Mouse (Mus musculus): Measurements from ENCODE around the gene Olfr625-ps1.
"Not testable (repeated sequence)": the region's sequence is repeated elsewhere in the genome, so short reads cannot be mapped to it uniquely, and the experiment has no call there.

Olfr625-ps1 gene

DNA sequence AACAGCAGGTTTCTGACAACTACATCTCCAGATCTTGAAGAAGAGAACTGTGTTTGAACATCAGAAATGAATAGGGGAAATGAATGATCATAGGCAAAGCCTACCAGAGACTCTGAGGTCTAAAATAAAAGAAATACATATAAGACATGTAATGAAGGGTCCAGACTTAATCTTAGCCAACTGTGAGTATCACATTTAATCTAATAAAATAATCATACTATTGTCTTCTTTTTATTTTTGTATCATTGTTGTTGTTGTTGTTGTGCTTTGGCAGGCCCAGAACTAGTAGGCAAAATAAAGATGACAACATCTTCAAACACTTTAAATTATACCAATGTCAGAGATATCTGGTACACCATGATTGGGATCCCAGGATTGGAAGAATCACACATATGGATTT is at the start of gene Olfr625-ps1:
TSS of gene Olfr625-ps1 (plus strand) at position 301 of the 400 bp plus-strand sequence.
- no peak for DNase-seq (ENCODE audit: low spot score in 2 of 2)

DNA sequence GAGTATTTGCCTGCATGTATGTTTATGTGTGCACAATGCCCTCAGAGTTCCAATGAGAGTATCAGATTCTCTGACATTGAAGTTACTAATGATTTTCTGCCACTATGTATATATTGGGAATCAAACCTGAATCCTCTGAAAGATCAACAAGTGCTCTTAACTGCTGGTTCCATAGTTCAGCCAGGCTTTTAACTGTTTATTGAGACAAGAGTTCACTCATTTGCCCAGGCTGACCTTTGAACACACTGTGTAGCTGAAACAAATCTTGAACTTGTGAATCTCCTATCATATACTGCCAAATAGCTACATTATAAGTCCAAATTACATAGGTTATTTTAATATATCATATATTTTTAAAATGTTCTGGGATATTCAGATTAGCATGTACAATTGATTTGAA is 45.7 kb upstream of the Olfr625-ps1 start:
- DNase-seq (ENCODE audit: low spot score in 2 of 2), result no peak

DNA sequence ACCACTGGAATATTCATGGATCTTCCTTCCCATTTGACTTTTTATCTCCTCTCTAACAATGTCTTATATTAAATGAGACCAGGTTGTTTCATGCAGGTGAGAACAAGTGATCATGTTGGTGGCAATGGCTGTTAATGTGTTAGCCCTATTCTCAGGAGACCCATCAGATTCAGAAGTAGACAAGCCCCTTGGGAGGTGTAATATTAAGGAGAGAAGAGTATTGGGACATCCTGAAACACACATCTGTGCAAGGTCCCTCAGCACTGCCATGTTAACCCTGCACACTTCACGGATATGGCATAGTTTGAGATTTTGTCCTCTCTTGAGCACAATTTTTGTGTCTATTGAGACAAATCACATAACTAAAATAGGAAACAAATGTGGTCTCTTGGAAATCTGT is 39.9 kb upstream of the Olfr625-ps1 start, which contains the start of gene Olfr622:
TSS of gene Olfr622 (minus strand) at position 101 of the 400 bp plus-strand sequence.
- no peak for DNase-seq (ENCODE audit: low spot score in 2 of 2)

DNA sequence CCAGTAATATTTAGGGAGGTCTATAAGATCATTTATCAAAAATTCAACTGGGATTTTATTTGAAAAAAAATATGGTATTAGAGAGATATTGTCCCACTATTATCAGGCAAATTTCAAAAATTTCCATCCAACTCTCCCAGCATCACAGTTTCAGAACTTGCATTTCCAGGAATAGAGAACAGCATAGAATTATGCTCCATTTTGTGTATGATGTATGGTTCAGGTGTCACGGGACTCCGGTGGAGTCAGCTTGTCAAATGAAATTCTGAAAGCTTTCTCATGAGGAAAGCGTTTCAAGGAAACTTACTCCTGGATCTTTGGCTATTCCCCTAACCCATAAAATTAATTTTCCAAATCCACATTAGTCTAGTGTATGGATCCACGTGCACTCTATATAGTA is 38.5 kb upstream of the Olfr625-ps1 start:
- no peak for DNase-seq (ENCODE audit: low spot score in 2 of 2)

DNA sequence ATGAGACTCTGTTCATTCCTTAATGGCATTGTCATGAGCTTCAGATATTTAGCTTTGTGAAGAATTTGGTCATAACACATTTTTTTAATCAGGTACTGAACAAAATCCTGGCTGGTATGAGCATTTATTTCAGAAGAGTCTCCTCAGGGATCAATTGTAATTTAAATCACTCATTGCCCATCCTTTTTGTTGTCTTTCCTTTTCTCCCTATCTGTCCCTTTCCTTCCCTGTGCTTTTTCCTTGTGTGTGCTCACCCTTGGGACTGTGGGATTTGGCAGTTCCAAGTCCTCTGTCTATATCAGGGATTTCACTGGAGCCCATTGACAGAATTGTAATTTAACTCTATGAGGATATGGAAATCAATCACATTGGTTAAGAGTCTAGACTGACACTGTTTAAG is 18.9 kb upstream of the Olfr625-ps1 start, which contains the start of gene Olfr623:
TSS of gene Olfr623 (minus strand) at position 101 of the 400 bp plus-strand sequence.
- DNase-seq (ENCODE audit: low spot score in 2 of 2), result no peak

DNA sequence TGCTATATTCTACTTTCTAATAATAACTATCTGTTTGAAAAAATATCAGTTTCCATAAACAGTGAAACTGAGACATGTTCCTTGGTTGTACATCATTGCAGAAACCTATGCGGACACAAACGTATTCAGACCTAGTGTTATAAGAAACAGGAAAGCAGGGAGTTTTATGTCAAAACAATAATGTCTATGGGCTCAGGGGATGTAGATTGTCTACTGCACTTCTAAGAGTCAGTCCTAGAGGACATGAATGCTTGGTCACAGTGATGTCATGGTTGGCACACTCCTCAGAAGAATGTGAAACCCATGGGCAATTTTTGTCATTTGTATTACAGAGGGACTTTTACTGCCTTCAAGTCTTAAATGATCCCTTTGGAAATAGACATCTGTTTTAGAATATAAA is 11.4 kb upstream of the Olfr625-ps1 start, which contains the start of gene Olfr624:
TSS of gene Olfr624 (minus strand) at position 101 of the 400 bp plus-strand sequence.
- DNase-seq (ENCODE audit: low spot score in 2 of 2), result no peak

DNA sequence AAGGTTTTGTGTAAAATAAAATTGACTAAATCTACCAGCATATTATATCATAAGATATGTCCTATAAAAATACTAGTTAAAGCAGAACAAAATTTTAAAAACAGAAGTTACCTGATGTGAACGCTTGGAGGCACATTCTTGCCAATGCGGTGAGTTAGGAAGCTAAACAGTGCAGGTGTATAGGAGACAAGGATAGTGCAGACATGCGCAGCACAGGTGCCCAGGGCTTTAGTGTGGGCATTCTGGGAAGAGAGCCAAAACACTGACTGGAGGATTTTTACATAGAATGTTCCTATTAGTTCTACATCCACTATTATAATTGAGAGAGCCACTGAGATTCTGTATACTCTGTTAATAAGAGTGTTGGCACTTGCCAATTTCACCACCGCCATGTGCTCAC is 16.9 kb downstream of the Olfr625-ps1 start:
- no peak for DNase-seq (ENCODE audit: low spot score in 2 of 2)

DNA sequence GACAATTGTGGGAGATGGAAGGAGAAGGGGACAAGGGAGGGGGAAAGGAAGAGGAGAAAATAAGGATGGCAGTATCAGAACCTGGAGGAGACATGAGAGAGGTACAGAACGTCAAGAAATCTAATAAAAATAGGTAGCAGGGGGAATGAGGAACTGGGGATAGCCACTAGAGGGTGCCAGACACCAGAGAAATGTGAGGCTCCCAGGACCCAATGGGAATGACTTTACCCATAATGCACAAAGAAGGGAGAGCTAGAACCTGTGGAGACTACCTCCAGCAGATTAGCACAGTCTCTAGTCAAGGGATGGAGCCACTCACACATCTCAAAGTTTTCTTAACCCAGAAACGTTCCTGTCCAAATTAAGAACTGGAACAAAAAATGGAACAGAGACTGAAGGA is 29.5 kb downstream of the Olfr625-ps1 start:
- no peak for DNase-seq (ENCODE audit: low spot score in 2 of 2)

DNA sequence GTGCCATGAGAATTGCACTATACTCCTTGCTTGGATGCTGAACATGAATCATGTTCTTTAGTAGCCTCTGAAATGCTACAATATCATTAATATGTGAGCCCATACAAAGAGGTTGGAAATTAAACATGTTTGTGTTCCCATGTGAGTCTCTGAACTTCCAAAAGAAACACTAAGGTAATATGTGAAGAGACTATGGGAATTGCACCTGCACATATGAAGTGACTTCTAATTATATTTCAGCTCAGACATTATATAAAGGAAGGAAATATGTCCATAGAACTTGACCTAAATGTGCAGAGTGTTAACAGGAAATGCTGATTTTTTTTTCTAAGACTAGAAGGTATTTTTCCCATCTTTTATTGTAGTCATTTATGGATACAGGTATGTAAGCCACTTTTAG is 31.9 kb downstream of the Olfr625-ps1 start, which contains the start of gene Olfr243:
TSS of gene Olfr243 (plus strand) at position 301 of the 400 bp plus-strand sequence.
- DNase-seq (ENCODE audit: low spot score in 2 of 2), result no peak

DNA sequence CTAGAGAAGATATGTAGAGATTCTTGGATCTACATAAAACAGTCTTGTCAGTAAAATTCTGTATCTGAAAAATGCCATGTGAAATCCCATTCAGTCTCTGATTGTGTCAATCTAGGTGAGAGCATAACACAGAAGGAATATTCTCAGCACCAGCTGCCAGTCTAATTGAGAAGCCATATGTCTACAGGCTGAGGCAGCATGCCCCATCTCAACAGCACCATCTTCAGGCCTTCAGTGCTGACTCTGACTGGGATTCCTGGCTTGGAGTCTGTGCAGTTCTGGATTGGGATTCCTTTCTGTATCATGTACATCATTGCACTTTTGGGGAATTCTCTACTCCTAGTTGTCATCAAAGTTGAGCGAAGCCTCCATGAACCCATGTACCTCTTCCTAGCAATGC is 33.9 kb downstream of the Olfr625-ps1 start:
- DNase-seq (ENCODE audit: low spot score in 2 of 2), result not testable (repeated sequence)

DNA sequence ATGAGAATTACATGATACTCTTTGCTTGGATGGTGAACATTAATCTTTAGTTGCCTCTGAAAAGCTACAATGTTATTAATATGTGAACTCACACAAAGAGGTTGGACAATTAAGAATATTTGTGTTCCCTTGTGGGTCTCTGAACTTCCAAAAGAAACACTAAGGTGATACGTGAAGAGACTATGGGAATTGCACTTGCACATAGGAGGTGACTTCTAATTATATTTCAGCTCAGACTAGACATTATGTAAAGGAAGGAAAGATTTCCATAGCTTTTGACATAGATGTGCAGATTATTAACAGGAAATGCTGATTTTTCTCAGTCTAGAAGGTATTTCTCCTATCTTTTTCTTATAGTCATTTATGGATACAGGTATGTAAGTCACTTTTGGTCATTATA is 47.6 kb downstream of the Olfr625-ps1 start, which contains the start of gene Olfr628:
TSS of gene Olfr628 (plus strand) at position 301 of the 400 bp plus-strand sequence.
- DNase-seq (ENCODE audit: low spot score in 2 of 2), result no peak
